Mouse (Mus musculus): Measurements from ENCODE around the gene Lgals8. TPM values are rescaled to one million over a fixed set of nuclear protein-coding genes. Genes with fewer than 3 reads are reported as not detected.

Gene Lgals8
- polyA plus RNA-seq, 2 experiments, result 19.9 to 29.1 TPM

GRCm38 (mm10) chr13:12503238-12503751 is 38.6 kb upstream of the Lgals8 start:
- H3K27ac ChIP-seq (replicated peaks; ENCODE audit: low read depth, low read length), result no peak overlapping the region
- H3K9ac ChIP-seq (ENCODE audit: low read depth, low read length, severe bottlenecking), result no peak overlapping the region
- H3K27me3 ChIP-seq (ENCODE audit: control insufficient read depth, insufficient read depth, low read length), result no peaks in the 10 kb centered on the region
- no peak for DNase-seq (ENCODE audit: low spot score)
- ATAC-seq (ENCODE audit: low FRiP score, low read depth), result no peak
- H3K4me3 ChIP-seq (replicated peaks; ENCODE audit: low read length), result no peak overlapping the region
- H3K9me3 ChIP-seq (ENCODE audit: control insufficient read depth, low read length), result no peaks in the 10 kb centered on the region
- H3K36me3 ChIP-seq (ENCODE audit: control insufficient read depth, insufficient read depth, low read length), result no peaks in the 10 kb centered on the region
- TF ChIP-seq POLR2A (IDR thresholded peaks at IDR 0.05; ENCODE audit: borderline replicate concordance, extremely low read depth, insufficient read depth, insufficient read length), result no peak
- 44% methylated on average over 11 of the region's 11 CpGs for WGBS
- H3K4me1 ChIP-seq (ENCODE audit: control insufficient read depth, insufficient read depth, low read length), result no peaks in the 10 kb centered on the region
- no peak overlapping the region for H3K4me2 ChIP-seq (replicated peaks; ENCODE audit: low read depth, low read length, severe bottlenecking)

- 50% methylated on average over 4 of the region's 4 CpGs for WGBS
- DNase-seq (ENCODE audit: low spot score), result no peak
Measured at GRCm38 (mm10) chr13:12502665-12503237, 38.0 kb upstream of the Lgals8 start.

GRCm38 (mm10) chr13:12499107-12499506 is 34.4 kb upstream of the Lgals8 start:
- no peak for TF ChIP-seq POLR2A (IDR thresholded peaks at IDR 0.05; ENCODE audit: borderline replicate concordance, extremely low read depth, insufficient read depth, insufficient read length)
- 79% methylated on average over 7 of the region's 7 CpGs for WGBS
- H3K9ac ChIP-seq (ENCODE audit: low read depth, low read length, severe bottlenecking), result no peak overlapping the region
- no peaks in the 10 kb centered on the region for H3K4me1 ChIP-seq (ENCODE audit: control insufficient read depth, insufficient read depth, low read length)
- ATAC-seq (ENCODE audit: low FRiP score, low read depth) (no peak), DNase-seq (ENCODE audit: low spot score) (no peak)
- H3K4me2 ChIP-seq (replicated peaks; ENCODE audit: low read depth, low read length, severe bottlenecking), result no peak overlapping the region
- no peak overlapping the region for H3K27ac ChIP-seq (replicated peaks; ENCODE audit: low read depth, low read length)
- H3K4me3 ChIP-seq (replicated peaks; ENCODE audit: low read length), result no peak overlapping the region
- H3K9me3 ChIP-seq (ENCODE audit: control insufficient read depth, low read length), result no peaks in the 10 kb centered on the region
- H3K36me3 ChIP-seq (ENCODE audit: control insufficient read depth, insufficient read depth, low read length), result no peaks in the 10 kb centered on the region
- no peaks in the 10 kb centered on the region for H3K27me3 ChIP-seq (ENCODE audit: control insufficient read depth, insufficient read depth, low read length)

More at GRCm38 (mm10) chr13:12502665-12503237, 38.0 kb upstream of the Lgals8 start:
- Histone ChIP-seq H3K4me1 (ENCODE audit: control insufficient read depth, insufficient read depth, low read length) (no peaks in the 10 kb centered on the region), H3K36me3 (ENCODE audit: control insufficient read depth, insufficient read depth, low read length) (no peaks in the 10 kb centered on the region), H3K9me3 (ENCODE audit: control insufficient read depth, low read length) (no peaks in the 10 kb centered on the region), H3K27me3 (ENCODE audit: control insufficient read depth, insufficient read depth, low read length) (no peaks in the 10 kb centered on the region), H3K27ac (replicated peaks; ENCODE audit: low read depth, low read length) (no peak overlapping the region), H3K4me3 (replicated peaks; ENCODE audit: low read length) (no peak overlapping the region), H3K4me2 (replicated peaks; ENCODE audit: low read depth, low read length, severe bottlenecking) (no peak overlapping the region), H3K9ac (ENCODE audit: low read depth, low read length, severe bottlenecking) (no peak overlapping the region)
- TF ChIP-seq POLR2A (IDR thresholded peaks at IDR 0.05; ENCODE audit: borderline replicate concordance, extremely low read depth, insufficient read depth, insufficient read length), result no peak
- ATAC-seq (ENCODE audit: low FRiP score, low read depth), result no peak

- ATAC-seq (ENCODE audit: low FRiP score, low read depth) (no peak), DNase-seq (ENCODE audit: low spot score) (no peak)
- Histone ChIP-seq H3K4me1 (ENCODE audit: control insufficient read depth, insufficient read depth, low read length) (no peaks in the 10 kb centered on the region), H3K36me3 (ENCODE audit: control insufficient read depth, insufficient read depth, low read length) (no peaks in the 10 kb centered on the region), H3K9ac (ENCODE audit: low read depth, low read length, severe bottlenecking) (no peak overlapping the region), H3K9me3 (ENCODE audit: control insufficient read depth, low read length) (no peaks in the 10 kb centered on the region), H3K4me2 (replicated peaks; ENCODE audit: low read depth, low read length, severe bottlenecking) (no peak overlapping the region), H3K4me3 (replicated peaks; ENCODE audit: low read length) (no peak overlapping the region), H3K27ac (replicated peaks; ENCODE audit: low read depth, low read length) (no peak overlapping the region), H3K27me3 (ENCODE audit: control insufficient read depth, insufficient read depth, low read length) (no peaks in the 10 kb centered on the region)
- 60% methylated on average over 8 of the region's 8 CpGs for WGBS
- TF ChIP-seq POLR2A (IDR thresholded peaks at IDR 0.05; ENCODE audit: borderline replicate concordance, extremely low read depth, insufficient read depth, insufficient read length), result no peak
Measured at GRCm38 (mm10) chr13:12497809-12498208, 33.1 kb upstream of the Lgals8 start.

- Histone ChIP-seq H3K27me3 (ENCODE audit: control insufficient read depth, insufficient read depth, low read length) (no peaks in the 10 kb centered on the region), H3K36me3 (ENCODE audit: control insufficient read depth, insufficient read depth, low read length) (no peaks in the 10 kb centered on the region), H3K4me3 (replicated peaks; ENCODE audit: low read length) (no peak overlapping the region), H3K9ac (ENCODE audit: low read depth, low read length, severe bottlenecking) (no peak overlapping the region), H3K4me1 (ENCODE audit: control insufficient read depth, insufficient read depth, low read length) (no peaks in the 10 kb centered on the region), H3K27ac (replicated peaks; ENCODE audit: low read depth, low read length) (no peak overlapping the region), H3K4me2 (replicated peaks; ENCODE audit: low read depth, low read length, severe bottlenecking) (no peak overlapping the region), H3K9me3 (ENCODE audit: control insufficient read depth, low read length) (no peaks in the 10 kb centered on the region)
- no peak for DNase-seq (ENCODE audit: low spot score)
- 64% methylated on average over 9 of the region's 9 CpGs for WGBS
- TF ChIP-seq POLR2A (IDR thresholded peaks at IDR 0.05; ENCODE audit: borderline replicate concordance, extremely low read depth, insufficient read depth, insufficient read length), result no peak
- ATAC-seq (ENCODE audit: low FRiP score, low read depth), result no peak
Measured at GRCm38 (mm10) chr13:12494750-12495149, 30.0 kb upstream of the Lgals8 start.
